Mouse (Mus musculus) granulocyte monocyte progenitor cell, adult 5-6 weeks (primary cell): ENCODE data around the gene Ikzf4. TPM values are rescaled to one million over a fixed set of nuclear protein-coding genes. Genes with fewer than 3 reads are reported as not detected.
"Not testable (repeated sequence)": the region's sequence is repeated elsewhere in the genome, so short reads cannot be mapped to it uniquely, and the experiment has no call there.

Experiments used
- ATAC-seq: replicated peaks from 2 replicates; pipeline ENCODE4 v1.8.0; 2016; ENCODE audit warnings: mild to moderate bottlenecking, moderate TSS enrichment, inconsistent platforms; ENCODE audit not compliant: poor library complexity, severe bottlenecking
- total RNA-seq, 2 experiments: library from RNA; stranded (forward) in 1 of 2; stranded (reverse) in 1 of 2; fragments of 200-712, 200-1000 nt in 1 of 2; fragments of >200 nt in 1 of 2; fragmentation: Nextera tagmentation in 1 of 2; gene quantifications; 2 replicates each; pipeline ENCODE4 v1.2.3; 2014 to 2017

The Ikzf4 gene
- total RNA-seq, 2 experiments from 2014 or later: 0.62 TPM; not detected in 1

- no peak for ATAC-seq
Measured at GRCm38 (mm10) chr10:128641871-128642270, 3.9 kb downstream of the Ikzf4 start.

- no peak for ATAC-seq
Measured at GRCm38 (mm10) chr10:128640891-128641290, 4.9 kb downstream of the Ikzf4 start.

DNA sequence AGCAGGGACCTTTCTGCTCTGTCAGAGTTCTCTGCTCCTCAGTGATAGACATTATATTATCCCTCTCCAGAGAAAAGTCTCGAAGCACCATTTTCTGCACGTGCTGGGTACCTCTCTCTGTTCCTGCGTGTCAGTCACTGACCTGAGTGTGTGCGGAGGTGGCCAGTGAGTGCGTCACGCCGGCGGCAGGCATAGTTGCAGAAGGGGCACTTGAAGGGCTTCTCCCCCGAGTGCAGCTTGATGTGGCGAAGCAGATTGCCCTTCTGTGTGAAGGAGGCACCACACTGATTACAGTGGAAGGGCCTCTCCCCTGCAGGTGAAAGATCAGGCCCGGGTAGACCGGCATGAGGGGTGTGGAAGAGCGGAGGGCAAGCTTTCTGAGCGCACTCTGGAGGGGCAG lies 5.8 kb downstream of the Ikzf4 start:
- ATAC-seq: no peak

DNA sequence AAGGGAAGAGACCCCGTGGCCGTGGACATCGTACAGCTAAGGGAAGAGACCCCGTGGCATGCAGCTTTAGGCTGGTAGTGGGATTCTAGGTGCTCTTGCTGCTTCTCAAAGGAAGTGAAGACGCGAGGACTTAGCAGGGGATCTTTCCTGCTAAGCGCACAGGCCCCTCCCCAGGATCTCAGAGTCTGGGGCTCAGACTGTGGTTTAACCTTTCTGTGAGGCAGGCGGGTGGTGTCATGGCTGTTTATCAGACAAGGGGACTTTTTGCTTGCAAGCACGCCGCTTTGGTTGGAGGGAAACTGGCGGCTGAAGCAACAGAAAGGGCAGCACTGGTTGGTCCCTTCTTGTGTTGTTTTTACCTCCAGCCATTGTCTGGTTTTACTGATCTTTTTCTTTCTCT lies 8.8 kb downstream of the Ikzf4 start:
- ATAC-seq: peak; percentile 52

- ATAC-seq: peak; percentile 91
Measured at GRCm38 (mm10) chr10:128636561-128636960, 9.2 kb downstream of the Ikzf4 start.

GRCm38 (mm10) chr10:128635697-128636096 lies 10.1 kb downstream of the Ikzf4 start:
- ATAC-seq: no peak

DNA sequence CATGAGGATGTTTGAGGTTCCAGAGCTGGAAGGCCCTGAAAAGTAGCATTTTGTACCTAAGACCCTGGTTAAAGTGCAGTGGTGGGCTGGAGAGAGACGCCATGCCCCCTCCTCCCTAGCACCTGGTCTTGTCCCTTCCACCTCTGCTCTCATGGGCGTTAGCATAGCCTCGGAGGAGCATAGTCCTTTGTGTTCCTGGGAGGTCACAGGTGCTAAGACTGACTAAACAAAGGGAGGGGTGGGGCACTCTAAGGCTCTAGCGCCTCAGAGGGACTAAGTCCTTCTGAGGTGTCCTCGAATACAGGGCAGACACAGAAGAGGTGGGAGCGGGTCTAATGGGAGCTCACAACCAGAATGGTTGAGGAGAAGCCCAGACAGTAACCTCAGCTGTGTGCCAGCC lies 14.2 kb downstream of the Ikzf4 start:
- ATAC-seq: no peak

GRCm38 (mm10) chr10:128630306-128630705 lies 15.5 kb downstream of the Ikzf4 start:
- not testable (repeated sequence) for ATAC-seq

GRCm38 (mm10) chr10:128629746-128630145 lies 16.0 kb downstream of the Ikzf4 start:
- ATAC-seq: no peak

DNA sequence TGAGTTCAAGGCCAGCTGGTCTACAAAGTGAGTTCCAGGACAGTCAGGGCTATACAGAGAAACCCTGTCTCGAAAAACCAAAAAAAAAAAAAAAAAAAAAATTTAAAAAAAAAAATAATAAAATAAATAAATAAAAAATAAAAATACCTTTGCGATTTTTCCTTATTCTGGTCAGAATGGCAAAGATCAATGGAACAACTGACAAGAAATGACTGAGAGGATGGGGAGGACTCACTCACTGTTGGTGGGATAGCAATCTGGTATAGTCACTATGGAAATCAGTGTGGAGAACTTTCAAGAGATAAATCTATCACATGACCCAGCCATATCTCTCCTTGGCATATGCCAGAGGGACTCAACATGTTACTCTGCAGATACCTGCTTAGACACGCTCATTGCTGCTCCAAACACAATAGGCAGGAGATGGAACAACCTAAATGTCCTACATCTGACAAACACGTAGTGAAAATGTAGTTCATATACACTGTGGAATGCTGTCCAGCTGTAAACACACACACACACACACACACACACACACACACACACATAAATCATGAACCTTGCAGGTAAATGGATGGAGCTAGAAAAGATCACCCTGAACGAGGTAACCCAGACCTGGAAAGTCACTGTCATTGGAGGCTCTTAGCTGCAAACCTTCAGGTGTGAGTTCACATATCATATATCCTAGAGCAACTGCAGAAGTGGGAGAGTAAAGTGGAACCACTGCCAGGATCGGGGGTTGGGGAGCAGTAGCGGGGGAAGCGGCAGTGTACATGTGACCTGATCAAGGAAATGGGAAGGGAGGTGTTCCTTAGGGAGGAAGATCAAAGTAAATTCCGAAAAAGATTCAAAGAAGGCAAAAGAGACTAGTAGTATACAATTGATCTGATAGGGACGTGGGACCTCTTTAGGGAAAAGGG lies 18.1 kb downstream of the Ikzf4 start:
- no peak for ATAC-seq

GRCm38 (mm10) chr10:128626311-128627310 lies 19.2 kb downstream of the Ikzf4 start, which contains the start of gene Rps26:
Gene Rps26 (minus strand): TSS chr10:128626747.
- peak; percentile 98 for ATAC-seq

DNA sequence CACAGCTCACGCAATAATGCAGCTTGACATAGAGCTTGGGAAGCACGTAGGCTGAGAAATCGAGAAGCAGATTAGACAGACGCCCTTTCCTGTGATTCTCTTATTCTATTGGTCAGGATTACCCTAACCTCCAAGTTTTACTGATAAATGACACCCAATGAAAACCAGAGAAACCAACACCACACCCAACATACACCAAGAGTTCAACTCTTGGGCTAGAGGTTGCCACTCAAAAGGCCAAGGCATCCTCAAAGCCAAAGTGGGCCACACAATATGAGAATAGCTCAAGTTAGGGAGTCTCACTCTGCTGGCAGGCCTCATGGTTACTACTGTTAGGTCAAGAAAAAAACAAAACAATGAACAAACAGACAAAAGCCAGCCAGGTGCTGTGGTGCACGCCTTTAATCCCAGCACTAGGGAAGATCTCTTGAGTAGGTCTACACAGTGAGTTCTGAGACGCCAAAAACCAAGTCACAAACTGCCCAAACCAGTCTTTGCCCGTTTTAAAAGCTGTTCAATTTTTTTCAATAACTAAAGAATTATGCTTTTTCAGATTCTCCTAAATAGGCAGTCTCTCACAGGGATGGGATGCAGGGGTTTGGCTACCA lies 20.4 kb downstream of the Ikzf4 start:
- ATAC-seq: no peak

DNA sequence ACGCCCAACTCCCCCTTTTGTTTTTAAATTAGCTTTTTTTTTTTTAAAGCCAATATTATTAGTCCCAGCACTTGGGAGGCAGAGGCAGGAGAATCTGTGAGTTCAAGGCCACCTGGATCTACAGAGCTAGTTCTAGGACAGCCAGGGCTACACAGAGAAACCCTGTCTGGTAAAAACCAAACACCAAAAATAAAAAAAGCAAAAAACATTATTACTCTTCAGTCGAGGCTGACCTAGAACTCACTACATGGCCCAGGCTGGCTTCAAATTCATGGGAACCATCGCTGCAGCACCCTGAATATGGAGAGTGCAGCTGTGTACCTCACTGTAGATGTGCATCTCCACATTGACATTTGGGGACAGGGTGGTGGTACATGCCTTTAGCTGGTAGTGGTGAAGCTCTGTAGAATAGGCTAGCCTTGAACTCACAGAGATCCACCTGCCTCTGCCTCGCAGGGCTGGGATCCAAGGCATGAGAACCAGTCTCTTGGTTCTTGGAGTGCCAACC lies 22.6 kb downstream of the Ikzf4 start:
- not testable (repeated sequence) for ATAC-seq

- ATAC-seq: no peak
Measured at GRCm38 (mm10) chr10:128622702-128623101, 23.1 kb downstream of the Ikzf4 start.

DNA sequence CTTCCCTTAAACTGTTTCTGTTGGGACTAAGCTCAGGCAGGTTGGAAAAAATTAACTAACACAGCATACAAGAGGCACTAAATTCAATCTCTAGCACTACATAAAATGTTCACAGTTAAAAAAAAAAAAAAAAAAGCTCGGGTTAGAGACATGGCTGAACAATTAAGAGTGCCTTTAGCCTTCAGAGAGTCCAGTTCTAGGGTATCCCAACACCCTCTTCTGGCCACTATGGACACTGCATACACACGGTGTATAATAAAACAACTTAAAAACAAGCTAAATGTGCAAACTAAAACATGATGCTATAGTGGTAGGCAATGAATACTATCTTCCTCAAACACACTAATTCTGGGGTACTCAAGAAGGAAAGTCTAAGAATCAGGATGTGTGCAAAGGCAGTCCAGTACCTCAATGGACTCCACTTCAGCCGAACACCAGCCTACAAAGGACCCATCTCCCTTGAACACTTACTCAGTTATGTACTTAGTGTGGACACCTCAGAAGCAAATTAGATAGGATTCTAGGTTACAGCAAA lies 23.7 kb downstream of the Ikzf4 start:
- no peak for ATAC-seq

DNA sequence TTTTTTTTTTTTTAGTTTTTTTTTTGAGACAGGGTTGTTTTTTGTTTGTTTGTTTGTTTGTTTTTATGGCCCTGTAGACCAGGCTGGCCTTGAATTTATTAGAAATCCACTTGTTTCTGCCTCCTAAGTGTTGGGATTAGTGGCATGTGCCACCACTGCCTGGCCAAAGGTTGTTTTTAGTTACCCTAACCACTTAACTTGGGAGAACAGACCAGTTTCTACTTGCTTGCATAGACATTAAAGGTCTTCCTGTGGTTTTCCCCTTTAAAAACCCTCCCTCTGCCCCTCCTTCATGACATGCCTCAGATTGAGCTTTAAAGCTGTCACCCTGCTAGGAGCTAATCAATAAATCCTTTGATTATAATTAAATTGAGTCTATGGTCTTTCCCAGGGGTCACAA lies 25.6 kb downstream of the Ikzf4 start:
- no peak for ATAC-seq

- not testable (repeated sequence) for ATAC-seq
Measured at GRCm38 (mm10) chr10:128619148-128619547, 26.6 kb downstream of the Ikzf4 start.

DNA sequence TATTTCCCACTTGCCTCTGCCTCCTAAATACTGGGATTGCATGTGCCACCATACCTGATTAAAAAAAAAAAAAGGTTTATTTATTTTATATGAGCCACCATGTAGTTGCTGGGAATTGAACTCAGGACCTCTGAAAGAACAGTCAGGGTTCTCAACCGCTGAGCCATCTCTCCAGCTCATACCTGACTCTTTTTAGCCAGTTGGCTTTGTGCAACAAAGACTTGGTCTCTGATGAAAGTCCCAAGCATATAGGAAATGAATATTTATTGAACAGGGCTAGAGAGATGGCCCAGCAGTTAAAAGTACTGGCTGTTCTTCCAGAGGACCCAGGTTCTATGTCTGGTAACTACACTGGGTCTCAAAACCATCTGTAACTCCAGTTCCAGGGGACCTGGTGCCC lies 27.2 kb downstream of the Ikzf4 start:
- ATAC-seq: no peak

- ATAC-seq: not testable (repeated sequence)
Measured at GRCm38 (mm10) chr10:128615798-128616448, 29.9 kb downstream of the Ikzf4 start.
